Mouse (Mus musculus) central nervous system, embryonic 18 days (tissue): ENCODE data around the gene Ptprb. TPM values are rescaled to one million over a fixed set of nuclear protein-coding genes. Genes with fewer than 3 reads are reported as not detected.

Experiments
- polyA plus RNA-seq: library from polyadenylated mRNA; depleted of rRNA; stranded (reverse); fragments of >200 nt; gene quantifications from 2 replicates; pipeline ENCODE4 v1.2.3, GENCODE M21; 2012; rRNA removed

The Ptprb gene
- polyA plus RNA-seq, result 2.4 and 2.8 TPM in 2 replicates

GRCm38 (mm10) chr10:116275280-116275679 lies at the start of gene Ptprb:
Gene Ptprb (plus strand): TSS chr10:116275523.

Other genes with a start within 250 kb of the Ptprb start
- gene 4933416C03Rik, start 161.6 kb upstream of the Ptprb start, polyA plus RNA-seq, result 0.05 TPM in 1 of 2 replicates, not detected in the other
- 56.5 and 59.1 TPM in 2 replicates for gene Kcnmb4, start 198.4 kb downstream of the Ptprb start, polyA plus RNA-seq